Mouse (Mus musculus) testis, postnatal 14 days (tissue): ENCODE data around the gene Hvcn1.
"Not testable (repeated sequence)": the region's sequence is repeated elsewhere in the genome, so short reads cannot be mapped to it uniquely, and the experiment has no call there.

Source experiments
- DNase-seq: peaks from one replicate; pipeline ENCODE4 v3.0.0; 2021; ENCODE audit warnings: low spot score

Gene Hvcn1

DNA sequence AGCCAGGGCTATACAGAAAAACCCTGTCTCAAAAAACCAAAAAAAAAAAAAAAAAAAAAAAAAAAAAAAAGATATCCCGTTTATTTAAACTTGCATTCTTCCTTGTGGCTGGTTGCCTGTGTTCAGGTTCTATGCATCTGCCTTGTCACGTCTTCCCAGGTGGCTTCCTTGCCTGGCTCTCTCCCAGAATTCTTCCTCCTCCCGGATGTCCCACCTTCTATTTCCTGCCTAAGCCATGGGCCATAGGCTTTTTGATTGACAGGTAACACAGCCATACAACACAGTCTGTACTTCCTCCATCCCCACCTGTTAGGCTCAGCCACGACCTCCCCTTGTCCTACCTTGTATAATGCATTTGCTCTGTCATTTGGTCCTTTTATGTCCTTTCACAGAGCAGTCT is at the start of gene Hvcn1:
Gene Hvcn1 (plus strand): TSS at position 330 of the 400 bp plus-strand sequence.
- DNase-seq = no peak

DNA sequence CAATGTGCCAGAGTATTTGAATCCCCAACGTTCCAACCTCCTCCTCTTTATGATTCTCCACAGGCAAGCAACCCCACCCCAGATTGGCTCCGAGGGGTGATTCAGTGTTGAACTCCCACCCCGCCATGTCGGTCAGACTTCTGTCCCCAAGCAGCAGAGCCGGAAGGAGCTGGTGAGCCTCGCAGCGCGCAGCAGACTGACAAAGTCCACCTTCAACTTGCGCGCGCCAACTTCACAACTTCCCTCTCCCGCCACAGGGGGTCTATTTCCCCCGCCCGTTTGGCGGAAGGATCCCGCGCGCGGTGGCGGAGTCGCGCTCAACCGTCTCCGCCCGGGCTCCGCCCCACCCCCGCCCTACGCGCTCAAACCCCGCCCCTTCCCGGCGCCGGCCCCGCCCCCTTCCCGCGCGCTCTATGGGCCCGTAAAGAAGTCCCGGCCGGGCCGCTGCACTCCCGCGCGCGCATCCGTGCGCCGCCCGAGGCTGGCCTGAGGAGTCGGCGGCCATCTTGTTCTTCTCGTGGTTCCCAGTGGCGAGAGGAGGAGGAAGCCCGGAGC is 48.7 kb upstream of the Hvcn1 start, which contains the start of gene Ppp1cc:
Gene Ppp1cc (plus strand): TSS at position 452 of the 555 bp plus-strand sequence.
- DNase-seq = peak; percentile 95

DNA sequence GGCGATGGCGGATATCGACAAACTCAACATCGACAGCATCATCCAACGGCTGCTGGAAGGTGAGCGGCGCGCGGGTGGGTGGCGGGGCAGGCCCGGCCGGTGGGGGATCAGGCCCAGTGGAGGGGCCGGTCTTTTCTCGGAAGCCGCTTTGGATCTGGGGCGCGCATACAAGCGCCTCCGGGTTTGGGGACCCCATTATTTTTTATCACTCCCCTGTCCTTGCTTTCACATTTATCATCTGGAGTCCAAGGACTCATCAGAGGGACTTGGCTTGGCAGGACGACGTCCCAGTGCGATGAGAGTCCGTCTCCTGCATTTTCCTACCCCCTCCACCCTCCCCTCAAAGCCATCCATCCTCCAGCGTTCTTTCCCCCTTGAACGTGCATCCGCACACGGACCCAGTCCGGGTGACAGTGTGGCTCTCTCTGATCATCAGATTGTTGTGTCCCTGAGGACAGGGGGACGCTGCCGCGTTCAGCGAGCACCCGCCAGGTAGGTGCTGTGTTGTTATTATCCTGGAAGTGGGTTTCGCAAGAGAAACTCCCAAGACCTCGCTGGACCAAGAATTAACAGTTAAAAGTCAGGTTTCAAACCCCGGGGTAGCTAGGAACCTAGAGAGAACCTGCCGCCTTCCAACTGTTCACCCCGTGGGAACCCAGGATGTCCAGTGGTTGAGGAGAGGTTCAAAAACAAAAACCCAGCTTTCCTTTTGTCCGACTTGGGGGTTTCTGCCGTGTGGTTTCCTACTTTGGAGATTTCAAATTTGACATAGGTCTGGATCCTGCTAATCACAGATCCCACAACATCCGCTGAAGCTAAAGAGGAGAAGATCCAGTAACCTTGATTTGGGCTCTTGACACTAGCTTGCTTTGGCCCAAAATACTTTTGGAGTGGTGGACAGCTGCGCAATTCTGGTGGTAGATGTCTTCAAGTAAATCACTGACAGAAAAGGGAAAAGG is 47.8 kb upstream of the Hvcn1 start:
- DNase-seq = peak; percentile 59

DNA sequence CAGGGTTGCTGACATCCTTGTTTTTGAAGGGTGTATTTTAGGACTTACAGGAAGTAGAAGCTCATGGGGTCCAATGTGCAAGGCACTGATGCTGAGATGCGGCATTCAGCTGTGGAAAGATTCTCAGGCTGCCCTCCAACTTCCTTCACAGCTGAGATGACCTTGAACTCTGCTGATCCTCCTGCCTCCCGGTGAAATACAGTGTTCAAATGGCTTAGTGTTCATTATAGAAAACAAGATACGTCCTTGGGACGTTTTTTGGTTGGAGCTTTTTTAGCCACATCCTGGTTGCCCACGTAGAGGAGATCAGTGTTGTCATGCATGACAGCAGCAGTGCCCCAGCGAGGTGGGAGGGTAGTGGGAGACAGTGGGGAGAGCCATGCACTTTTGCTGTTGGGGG is 43.4 kb upstream of the Hvcn1 start:
- no peak for DNase-seq

DNA sequence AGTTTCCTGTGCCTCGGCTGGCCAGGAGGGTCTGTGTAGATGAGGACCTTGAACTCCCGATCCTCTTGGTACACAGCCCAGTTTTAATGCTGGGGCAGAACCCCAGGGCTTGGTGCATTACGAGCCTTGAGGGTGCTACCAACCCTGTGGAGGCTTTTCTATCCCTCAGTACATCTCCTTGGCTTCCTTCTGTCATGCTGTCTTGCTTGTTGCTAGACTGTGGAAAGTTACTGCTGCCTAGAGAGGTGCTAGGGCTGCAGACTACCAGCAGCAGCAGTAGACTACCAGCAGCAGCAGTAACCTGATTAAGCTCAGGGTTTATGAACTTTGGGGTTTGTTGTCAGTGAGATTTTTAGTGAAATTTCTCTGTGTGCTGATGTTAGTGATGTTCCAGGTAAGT is 42.6 kb upstream of the Hvcn1 start:
- DNase-seq = no peak

DNA sequence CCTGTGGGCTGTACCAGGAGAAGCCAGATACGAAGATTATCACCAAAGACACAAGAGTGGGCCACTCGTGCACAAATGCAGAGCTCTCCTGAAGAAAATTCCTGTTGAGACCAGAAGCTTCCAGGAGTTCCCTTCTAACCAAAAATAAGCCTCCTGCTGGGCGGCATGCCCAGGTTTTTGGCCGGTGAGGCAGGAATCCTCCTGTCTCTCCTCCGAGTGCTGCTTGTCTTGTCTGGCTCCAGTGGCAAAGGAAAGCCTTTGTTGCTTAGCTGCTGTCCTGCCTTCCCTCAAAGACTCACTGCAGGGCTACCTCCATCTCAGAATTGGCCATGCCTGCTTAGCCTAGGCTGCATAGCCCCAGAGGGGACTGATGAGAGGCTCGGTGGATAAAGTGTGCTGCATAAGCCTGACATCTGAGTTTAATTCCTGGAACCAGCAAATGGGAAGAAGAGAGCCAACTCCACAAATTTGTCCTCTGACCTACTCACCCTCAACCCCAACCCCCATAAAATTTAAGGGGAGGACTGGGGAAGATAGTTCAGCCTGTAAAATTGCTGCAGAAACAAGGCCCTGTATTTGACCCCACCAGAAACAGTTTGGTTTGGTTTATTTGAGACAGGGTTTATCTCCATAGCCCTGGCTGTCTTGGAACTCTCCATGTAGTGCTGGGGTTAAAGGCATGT is 41.2 kb upstream of the Hvcn1 start:
- DNase-seq = peak; percentile 66

DNA sequence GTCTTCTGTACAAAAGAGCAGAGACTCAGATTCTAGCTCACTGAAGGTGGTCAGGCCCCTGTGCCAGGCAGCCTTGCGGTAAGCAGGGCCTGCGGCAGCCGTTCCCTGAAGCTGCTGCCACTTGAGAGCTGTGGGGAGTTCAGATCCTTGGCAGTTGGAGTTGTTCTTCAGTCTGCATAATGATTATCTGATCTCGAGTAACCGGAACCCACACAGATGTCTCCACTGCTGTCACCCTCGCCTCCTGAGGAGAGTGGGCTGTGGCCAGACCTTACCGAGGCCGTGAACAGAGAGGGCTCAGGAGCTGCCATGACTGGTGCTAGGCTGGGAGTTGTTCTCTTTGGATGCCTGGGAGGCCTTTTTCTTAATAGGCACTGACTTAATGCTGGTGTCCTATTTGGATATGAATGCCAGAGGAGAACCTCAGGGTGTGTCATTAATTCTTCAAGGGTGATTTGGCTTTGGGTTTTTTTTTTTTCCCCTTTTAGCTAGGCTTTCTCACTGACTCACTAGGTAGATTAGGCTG is 39.9 kb upstream of the Hvcn1 start:
- no peak for DNase-seq

DNA sequence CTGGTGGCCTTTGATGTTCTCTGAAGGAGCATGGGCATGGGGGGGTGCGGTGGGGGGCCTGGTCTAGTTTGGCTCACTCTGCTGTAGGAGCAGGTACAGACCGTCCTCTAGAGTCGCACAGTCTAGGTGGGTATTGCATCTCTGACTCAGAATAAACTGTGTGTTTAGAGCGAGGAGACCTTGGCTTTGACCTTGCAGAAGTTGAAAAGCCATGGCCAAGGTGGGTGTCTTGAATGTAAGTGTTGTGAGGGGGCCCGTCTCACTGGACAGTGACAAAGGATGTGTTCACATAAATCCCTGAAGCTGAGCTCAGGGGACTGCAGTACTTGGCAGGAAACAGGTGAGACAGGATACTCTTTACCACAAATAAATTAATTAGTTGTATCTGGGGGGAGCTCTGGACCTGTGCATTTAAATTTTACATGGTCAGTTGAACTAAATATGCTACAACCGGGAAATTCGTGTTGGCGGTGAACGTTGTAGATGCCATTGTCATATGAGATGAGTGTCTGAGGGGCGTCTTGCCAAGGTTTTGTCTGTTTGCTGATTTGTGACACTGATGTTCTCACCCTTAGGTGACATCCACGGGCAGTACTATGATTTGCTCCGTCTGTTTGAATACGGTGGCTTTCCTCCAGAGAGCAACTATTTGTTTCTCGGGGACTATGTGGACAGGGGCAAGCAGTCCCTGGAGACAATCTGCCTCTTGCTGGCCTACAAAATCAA is 38.1 kb upstream of the Hvcn1 start:
- DNase-seq = no peak

DNA sequence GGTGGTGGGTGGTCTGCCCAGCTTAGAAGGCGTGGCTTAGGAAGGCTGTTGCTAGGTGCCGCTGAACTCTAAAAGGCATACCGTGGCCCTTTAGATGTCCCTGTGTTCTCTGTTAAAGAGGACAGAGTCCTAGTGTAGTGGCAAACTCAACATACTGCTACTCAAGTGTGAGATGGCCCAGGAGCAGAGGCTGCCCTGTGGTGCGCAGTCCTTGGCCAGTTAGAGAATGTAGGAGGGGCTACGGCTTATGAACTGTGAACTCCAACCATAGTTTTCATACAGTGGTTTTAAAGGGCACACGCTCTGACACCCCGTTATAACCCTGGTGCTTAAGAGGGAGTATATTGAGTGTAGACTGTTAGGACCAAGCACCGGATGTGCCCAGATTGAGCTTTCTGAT is 35.5 kb upstream of the Hvcn1 start:
- DNase-seq = no peak

DNA sequence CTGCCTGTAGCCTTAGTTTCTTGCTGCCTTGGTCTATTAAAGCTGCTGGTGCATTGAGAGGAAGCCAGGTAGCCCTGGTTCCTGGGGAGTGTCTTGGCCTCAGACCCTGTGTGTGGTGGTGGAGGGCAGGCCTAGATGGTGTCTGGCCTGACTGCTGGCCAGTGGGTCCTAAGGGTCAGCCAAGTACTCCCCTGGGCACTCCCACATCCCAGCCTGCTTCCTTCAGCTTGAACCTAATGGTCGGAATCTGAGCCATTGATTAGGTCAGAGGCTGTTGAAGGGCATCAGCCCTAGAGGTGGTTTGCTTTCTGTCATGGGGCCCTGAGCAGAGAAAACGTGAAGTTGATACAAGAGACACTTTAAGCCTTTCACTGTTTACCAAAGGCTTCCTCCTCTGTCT is 31.2 kb upstream of the Hvcn1 start:
- no peak for DNase-seq

DNA sequence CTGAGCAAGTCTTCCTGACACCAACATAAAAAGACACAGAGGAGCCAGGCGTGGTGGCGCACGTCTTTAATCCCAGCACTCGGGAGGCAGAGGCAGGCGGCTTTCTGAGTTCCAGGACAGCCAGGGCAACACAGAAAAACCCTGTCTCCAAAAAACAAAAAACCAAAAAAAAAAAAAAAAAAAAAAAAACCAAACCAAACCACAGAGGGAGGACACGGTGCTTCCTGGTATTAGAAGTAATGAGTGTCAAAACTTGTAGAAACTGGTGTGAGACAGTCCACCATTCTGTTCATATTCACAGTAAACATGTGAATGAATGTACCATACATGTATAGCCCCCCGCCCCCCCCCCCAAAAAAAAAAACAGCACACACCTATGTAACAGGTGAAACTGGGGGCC is 30.6 kb upstream of the Hvcn1 start:
- no peak for DNase-seq

DNA sequence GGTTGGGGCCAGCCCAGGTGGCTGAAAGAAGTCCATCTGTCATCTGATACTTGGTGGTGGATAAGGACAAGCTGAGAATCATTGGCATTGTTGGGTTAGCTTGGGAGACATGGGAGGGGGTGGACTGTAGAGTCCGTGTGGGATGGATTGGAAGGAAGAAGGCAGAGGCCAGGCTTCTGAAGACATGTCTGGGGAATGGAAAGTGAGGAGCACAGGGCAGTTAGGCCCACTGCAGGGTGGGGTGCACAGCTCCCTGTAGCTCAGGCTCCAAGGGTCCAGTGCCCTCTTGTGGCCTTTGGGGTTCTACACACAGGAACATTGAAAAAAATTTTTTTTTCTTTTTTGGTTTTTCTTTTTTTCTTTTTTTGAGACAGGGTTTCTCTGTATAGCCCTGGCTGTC is 30.2 kb upstream of the Hvcn1 start:
- no peak for DNase-seq

DNA sequence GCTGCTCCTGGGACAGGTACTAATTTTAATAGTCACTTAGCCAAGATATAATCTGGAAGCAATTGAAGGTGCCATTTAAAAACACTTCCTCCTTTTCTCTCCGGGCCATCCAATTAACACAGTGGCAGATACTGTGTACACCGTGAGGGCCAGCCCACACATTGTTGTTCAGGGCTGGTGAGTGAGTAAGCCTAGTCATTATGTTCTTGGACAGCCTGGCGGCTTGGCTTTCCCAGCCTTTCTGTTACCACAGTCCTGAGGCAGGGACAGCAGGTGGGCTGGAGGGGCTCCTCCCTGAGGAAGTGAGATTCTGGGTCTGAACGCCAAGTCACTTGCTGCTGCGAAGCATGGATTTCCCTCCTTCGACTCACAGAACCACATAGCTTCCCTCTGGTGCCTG is 26.9 kb upstream of the Hvcn1 start:
- no peak for DNase-seq

DNA sequence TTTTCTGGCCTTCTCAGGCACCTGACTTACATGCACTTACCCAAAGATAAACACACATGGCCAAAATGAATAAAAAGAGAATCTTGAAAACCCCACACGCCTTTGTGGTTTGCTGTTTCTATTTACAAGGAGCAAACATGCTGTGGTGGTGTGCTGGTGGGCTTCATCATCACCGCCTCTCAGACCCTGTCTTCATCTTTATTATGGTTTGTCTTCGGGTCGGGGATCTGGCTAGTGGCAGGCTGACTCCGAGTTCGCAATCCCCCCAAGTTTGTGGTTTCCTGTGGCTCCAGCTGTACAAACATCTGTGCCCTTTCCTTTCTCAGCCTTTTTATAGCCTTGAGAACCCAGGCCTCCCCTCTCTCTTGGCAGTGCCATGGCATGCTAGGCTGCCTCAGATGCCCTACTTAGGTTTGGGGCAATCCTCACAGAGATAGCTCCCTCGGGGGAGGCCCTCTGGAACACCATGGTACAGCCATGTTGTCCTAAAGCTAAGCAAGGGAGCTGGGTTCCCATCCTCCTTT is 22.3 kb upstream of the Hvcn1 start:
- no peak for DNase-seq

DNA sequence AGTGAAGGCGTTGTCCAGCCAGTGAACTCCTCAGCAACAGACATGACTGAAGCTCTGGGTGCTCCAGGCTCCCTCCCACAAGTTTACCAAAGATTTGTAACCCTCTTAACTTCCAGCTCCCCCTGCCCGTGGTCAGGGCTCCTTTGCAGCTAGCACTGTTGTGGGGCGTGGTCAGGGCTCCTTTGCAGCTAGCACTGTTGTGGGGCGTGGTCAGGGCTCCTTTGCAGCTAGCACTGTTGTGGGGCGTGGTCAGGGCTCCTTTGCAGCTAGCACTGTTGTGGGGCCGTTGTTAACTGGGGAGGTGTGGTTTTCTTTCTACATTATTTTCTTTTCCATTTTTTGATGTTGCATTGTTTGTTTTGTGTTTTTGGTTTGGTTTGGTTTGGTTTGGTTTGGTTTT is 21.7 kb upstream of the Hvcn1 start:
- not testable (repeated sequence) for DNase-seq

DNA sequence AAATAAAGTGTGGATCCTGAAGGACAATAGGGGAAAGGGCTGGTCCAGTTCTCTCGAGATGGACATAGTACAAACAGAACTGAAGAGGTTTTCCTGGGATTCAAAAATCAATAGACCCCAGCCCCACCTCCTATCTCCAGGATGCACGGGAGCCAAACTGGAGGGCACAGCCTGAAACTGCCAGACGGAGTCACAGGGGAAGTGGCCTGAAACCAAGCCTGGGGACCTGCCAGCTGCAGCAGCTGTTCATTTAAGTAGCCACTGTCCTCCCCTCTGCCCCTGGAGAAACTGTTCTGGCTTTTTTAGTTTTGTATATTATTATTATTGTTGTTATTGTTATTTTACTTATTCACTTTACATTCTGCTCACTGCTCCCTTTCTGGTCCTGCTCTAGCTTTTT is 17.5 kb upstream of the Hvcn1 start:
- no peak for DNase-seq

DNA sequence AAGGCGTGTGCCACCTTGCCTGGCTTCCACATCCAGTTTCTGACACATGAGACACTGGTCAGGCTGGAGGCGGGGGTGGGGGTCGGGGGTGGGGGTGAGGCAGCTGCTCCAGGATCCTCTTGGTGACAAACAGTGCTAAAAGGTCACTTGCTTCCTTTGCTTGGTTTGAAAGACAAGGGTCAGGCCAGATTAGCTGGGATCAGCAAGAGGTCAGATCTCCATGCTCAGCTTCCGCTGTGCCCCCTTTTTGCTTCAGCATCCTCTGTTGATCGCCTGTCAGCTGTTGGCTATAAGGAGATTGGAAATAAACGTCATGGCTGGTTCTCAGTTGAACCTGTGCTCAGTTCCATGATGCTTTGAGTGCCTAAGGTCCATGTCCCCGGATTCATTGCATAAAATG is 16.1 kb upstream of the Hvcn1 start:
- no peak for DNase-seq

DNA sequence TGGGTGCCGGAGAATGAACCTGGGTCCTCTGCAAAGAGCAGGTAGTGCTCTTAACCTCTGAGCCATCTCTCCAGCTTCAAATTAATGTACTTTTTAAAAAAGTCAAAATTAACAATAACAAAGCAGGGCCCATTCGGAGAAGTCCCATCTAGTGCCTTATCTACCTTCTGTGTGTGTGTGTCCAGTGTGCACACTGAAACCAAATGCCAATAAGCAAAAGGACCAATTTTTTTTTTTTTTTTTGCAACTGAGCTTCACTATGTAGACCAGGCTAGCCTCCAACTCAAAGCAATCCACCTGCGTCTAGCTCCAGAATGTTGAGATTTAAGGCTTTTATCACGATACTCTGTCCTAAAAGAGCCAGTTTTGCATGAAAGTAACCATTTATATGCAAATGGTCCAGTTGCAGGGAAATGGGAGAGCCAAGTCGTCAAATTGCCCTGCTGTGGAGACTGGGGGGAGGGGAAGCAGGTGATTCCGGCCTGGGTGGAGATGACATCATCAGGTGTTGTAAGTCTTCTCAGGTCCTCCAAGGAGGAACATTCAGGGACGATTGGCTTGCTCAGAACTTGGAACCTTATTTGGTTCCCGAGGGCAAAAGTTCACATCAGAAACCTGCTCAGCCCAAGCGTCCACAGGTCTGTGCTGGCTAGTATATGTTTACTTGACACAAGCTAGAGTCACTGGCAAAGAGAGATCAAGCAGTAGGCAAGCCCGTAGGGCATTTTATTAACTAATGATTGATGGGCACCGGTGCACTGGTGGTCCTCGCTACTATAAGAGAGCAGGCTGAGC is 15.1 kb upstream of the Hvcn1 start:
- DNase-seq = no peak

DNA sequence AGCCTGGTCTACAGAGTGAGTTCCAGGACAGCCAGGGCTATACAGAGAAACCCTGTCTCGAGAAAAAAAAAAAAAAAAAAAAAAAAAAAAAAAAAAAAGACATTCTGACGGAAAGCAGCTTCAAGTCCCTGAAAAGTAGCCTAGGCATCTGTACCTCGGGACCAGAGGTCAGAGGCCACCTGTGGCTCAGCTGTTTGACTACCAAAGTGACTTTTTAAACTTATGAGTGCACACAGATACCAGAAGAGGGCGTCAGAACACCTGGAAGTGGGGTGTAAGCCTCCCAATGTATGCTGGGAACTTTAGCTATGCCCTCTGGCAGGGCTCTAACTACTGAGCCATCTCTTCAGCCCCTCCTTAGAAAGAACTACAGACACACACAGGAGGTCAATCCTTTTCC is 14.3 kb upstream of the Hvcn1 start:
- DNase-seq = no peak

DNA sequence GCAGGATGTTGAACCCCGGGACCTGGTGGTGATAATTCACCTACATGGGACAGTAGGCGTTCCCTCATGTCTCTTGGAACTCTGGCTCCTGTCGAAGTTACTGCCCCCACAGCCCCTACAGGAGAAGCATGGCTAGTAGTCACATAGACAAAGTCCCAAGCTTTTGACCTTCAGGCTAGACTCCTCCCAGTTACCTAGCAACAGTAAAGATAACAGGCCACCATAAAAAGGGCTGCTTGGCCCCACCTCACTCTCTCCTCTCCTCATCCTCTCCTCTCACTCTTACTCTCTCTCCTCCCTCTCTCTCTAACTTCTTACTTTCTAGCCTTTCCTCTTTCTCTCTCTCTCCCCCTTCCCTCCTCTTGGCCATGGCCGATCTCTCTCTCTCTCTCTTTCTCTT is 5.7 kb upstream of the Hvcn1 start:
- DNase-seq = no peak

DNA sequence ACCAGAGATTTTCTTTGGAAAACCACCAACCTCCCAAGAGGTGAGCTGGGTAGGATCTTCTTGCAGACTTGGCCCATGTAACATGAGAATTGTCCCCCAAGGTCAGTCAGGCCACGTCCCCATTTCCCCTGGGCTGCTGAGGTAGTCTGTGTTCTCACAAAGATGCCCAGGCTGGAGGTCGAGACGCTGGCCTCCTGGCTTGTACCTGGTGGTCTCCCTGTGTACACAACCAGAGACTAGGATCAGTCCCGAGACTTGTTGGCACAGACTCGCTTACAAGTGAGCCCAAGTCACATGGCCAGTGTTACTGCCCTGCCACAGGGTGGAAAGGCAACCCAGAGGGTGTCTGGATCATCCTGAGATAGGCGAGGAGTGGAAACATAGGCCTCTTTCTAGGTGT is 4.7 kb upstream of the Hvcn1 start:
- no peak for DNase-seq
